Mouse (Mus musculus) kidney, postnatal 0 days (tissue): Measurements from ENCODE around the gene Tha1. TPM values are rescaled to one million over a fixed set of nuclear protein-coding genes. Genes with fewer than 3 reads are reported as not detected.

ENCODE experiments used
- ATAC-seq: fragments of 200-750 bp; cut with Nextera tagmentation; replicated peaks from 2 replicates; pipeline ENCODE4 v1.8.0; 2017; ENCODE audit warnings: low read depth, moderate number of reproducible peaks, moderate TSS enrichment, moderate library complexity; ENCODE audit not compliant: low FRiP score
- DNase-seq: peaks from one replicate; pipeline ENCODE4 v3.0.0-alpha.2; 2016; ENCODE audit warnings: low spot score
- H3K27ac ChIP-seq: fragments of 300-500 bp; sonication (generic); 2 replicates; pipeline ENCODE4 v1.5.1; 2014; ENCODE audit warnings: mild to moderate bottlenecking
- H3K27me3 ChIP-seq: fragments of 300-500 bp; sonication (generic); 2 replicates; pipeline ENCODE4 v1.6.1; 2014; ENCODE audit warnings: low read length, mixed read lengths; ENCODE audit not compliant: insufficient read depth
- H3K36me3 ChIP-seq: fragments of 300-500 bp; sonication (generic); 2 replicates; pipeline ENCODE4 v1.6.1; 2014; ENCODE audit warnings: low read length, mixed read lengths; ENCODE audit not compliant: insufficient read depth
- H3K4me1 ChIP-seq: fragments of 300-500 bp; sonication (generic); replicated peaks from 2 replicates; pipeline ENCODE4 v1.6.1; 2014; ENCODE audit warnings: antibody characterized with exemption, low read length, mixed read lengths; ENCODE audit not compliant: insufficient read depth
- H3K4me2 ChIP-seq: fragments of 300-500 bp; sonication (generic); 2 replicates; pipeline ENCODE4 v1.6.1; 2014; ENCODE audit warnings: mild to moderate bottlenecking, low read length, moderate library complexity, mixed read lengths
- H3K4me3 ChIP-seq: fragments of 300-500 bp; sonication (generic); replicated peaks from 2 replicates; pipeline ENCODE4 v1.5.1; 2014; ENCODE audit warnings: low read depth, low read length
- H3K9ac ChIP-seq: fragments of 300-500 bp; sonication (generic); 2 replicates; pipeline ENCODE4 v1.6.1; 2014; ENCODE audit warnings: low read depth, low read length
- H3K9me3 ChIP-seq: fragments of 300-500 bp; sonication (generic); replicated peaks from 2 replicates; pipeline ENCODE4 v1.6.1; 2016; ENCODE audit warnings: low read length, inconsistent platforms, mixed read lengths
- CTCF ChIP-seq: IDR thresholded peaks from 2 replicates; pipeline ENCODE4 v1.5.1; 2016; ENCODE audit warnings: antibody characterized with exemption, low read depth, mild to moderate bottlenecking, moderate library complexity
- WGBS: fragments of 180-500 bp; shearing (Covaris S2); extraction: QIAGEN DNeasy Blood & Tissue Kit; methylation state at CpG from one replicate; pipeline ENCODE4 v1.1.7; 2014; 5-methylcytosine and 5-hydroxymethylcytosine counted together
- polyA plus RNA-seq: library from polyadenylated mRNA; unstranded; fragments of >200 nt; fragmentation: Nextera tagmentation; extraction: Ambion mirVana; gene quantifications from 2 replicates; pipeline ENCODE4 v1.2.1, GENCODE M21; 2015

Gene Tha1
- polyA plus RNA-seq, 1 experiment from 2014 or later = 6.4 TPM

- no peak overlapping the region for H3K4me3 ChIP-seq
- peak overlapping the region; percentile 70; the same call in 1 of the 2 replicates for H3K27ac ChIP-seq
- TF ChIP-seq CTCF = no peak
- no peaks in the 10 kb centered on the region for H3K27me3 ChIP-seq
- WGBS = 27% methylated on average over 8 of the region's 8 CpGs
- H3K4me2 ChIP-seq = no peak overlapping the region
- H3K36me3 ChIP-seq = no peaks in the 10 kb centered on the region
- DNase-seq = no peak
- H3K4me1 ChIP-seq = peaks cover 28% of the 10 kb centered on the region
- H3K9me3 ChIP-seq = no peaks in the 10 kb centered on the region
- no peak for ATAC-seq
- peak overlapping the region; percentile 35; the same call in 1 of the 2 replicates for H3K9ac ChIP-seq
Observed at GRCm38 (mm10) chr11:117878892-117879291, 5.6 kb upstream of the Tha1 start.

DNA sequence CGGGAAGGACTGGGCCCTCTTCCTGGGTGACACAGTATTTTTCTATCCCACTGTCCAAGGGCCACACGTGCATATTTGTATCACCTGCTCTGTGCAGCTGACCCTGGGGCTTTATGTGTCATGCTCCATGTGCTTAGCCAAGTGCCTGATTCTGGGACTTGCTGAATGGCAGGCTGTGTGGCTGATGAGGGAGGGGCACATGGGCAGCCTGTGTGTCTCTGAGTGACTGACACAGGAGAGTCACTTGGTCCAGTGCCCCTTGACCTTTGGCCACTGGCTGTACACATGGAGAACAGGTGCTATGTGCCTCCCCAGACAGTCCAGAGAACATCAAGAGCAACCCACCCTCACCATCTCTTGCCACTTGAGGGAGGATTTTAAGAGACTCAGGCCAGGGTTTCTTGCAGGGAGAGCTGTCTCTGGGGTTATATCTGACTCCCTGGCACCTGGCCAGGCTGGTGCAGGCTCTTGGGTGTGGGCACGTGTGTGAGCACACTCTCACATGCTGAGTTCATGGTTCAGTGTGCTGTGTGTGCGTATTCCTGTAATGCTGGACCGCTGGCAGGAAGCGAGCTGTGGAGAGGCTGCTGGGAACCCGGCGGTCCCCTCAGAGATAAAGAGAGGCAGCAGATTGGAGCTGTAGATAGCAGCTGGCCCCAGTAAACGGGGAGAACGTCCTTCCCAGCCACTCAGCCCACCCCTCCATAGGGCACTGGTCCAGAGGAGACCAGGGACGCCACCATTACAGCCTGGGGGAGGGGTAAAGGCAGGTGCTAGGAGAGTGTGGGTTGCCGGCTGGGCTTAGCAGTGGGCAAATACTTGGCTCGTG lies 4.8 kb upstream of the Tha1 start:
- peaks cover 30% of the 10 kb centered on the region for H3K4me1 ChIP-seq
- H3K4me3 ChIP-seq = no peak overlapping the region
- H3K36me3 ChIP-seq = no peaks in the 10 kb centered on the region
- TF ChIP-seq CTCF = no peak
- H3K27me3 ChIP-seq = no peaks in the 10 kb centered on the region
- ATAC-seq = peak; percentile 61
- no peaks in the 10 kb centered on the region for H3K9me3 ChIP-seq
- peak overlapping the region; percentile 35; the same call in 1 of the 2 replicates for H3K9ac ChIP-seq
- H3K27ac ChIP-seq = peak overlapping the region; percentile 70
- H3K4me2 ChIP-seq = no peak overlapping the region; the same call in 1 of the 2 replicates
- DNase-seq = peak; percentile 56
- WGBS = 15% methylated on average over 13 of the region's 13 CpGs

DNA sequence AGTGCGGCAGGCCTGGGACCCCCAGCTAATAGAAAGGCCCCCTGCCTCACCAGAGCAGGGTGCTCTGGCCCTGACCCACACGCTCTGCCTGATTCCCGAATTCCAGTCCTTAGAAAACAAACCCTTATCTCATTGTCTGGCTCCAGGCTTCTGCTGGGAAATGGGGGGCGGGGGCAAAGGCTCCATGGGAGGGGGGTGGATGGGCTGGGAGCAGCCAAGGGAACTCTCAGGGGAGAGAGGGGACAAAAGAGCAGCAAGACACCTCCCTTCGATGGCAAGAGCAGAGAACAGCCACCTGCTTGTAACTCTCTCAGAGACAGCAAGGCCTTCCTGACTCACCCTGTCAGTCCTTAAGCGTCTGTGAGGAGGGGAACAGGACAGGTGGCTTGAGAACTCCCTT lies 2.4 kb upstream of the Tha1 start:
- no peak for TF ChIP-seq CTCF
- Histone ChIP-seq H3K9me3 (no peaks in the 10 kb centered on the region), H3K36me3 (no peaks in the 10 kb centered on the region), H3K27ac (no peak overlapping the region), H3K4me3 (no peak overlapping the region), H3K27me3 (no peaks in the 10 kb centered on the region), H3K4me1 (peaks cover 19% of the 10 kb centered on the region), H3K4me2 (no peak overlapping the region), H3K9ac (no peak overlapping the region)
- ATAC-seq = no peak
- WGBS = 47% methylated on average over 6 of the region's 6 CpGs
- no peak for DNase-seq

DNA sequence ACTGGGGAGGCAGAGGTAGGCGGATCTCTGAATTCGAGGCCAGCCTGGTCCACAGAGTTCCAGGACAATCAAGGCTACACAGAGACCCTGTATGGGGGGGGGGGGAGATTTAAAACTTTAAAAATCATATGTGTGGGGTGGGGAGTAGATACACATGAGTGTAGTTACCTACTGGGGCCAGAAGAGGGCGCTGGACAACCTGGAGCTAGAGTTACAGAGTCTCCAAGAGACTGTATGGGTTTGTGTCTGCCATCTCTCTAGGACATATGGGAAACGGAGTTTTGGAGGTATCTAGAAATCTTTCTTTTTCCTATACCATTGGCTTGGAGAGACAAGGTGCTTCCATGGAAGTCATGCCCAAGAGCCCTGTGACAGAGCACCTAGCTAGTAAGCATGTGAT lies 1.1 kb upstream of the Tha1 start:
- H3K4me2 ChIP-seq = no peak overlapping the region
- H3K9ac ChIP-seq = no peak overlapping the region
- WGBS = 60% methylated on average over 4 of the region's 4 CpGs
- TF ChIP-seq CTCF = peak; percentile 66
- peaks cover 19% of the 10 kb centered on the region for H3K4me1 ChIP-seq
- H3K27ac ChIP-seq = no peak overlapping the region
- no peak overlapping the region for H3K4me3 ChIP-seq
- ATAC-seq (no peak), DNase-seq (peak; percentile 62)
- no peaks in the 10 kb centered on the region for H3K36me3 ChIP-seq
- no peaks in the 10 kb centered on the region for H3K27me3 ChIP-seq
- H3K9me3 ChIP-seq = no peaks in the 10 kb centered on the region

- Histone ChIP-seq H3K27me3 (no peaks in the 10 kb centered on the region), H3K36me3 (no peaks in the 10 kb centered on the region), H3K4me3 (no peak overlapping the region), H3K9me3 (no peaks in the 10 kb centered on the region), H3K4me1 (peaks cover 8% of the 10 kb centered on the region), H3K4me2 (peak overlapping the region; percentile 96; the same call in 1 of the 2 replicates), H3K9ac (no peak overlapping the region), H3K27ac (no peak overlapping the region)
- DNase-seq (no peak), ATAC-seq (no peak)
- 66% methylated on average over 12 of the region's 12 CpGs for WGBS
- TF ChIP-seq CTCF = no peak
Observed at GRCm38 (mm10) chr11:117871911-117872584, 1.2 kb downstream of the Tha1 start.

DNA sequence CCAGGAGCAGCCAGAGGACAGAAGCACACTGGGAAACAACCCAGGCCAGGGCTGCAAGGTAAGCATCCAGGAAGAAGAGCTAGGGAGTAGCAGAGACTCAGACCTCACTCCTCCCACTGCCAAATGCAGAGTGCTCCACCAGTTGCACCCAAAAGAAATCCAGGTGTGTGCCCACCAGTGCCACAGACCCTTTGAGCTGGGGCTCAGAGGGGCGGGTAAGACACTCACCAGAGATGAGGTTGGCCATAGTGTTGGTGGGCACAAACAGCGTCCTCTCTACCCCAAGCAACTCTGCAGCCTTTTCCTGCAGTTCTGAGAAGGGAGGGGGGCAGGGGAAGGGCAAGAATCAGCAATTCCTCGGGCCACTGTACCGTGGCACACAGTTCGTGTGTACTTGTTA lies 1.9 kb downstream of the Tha1 start:
- H3K27me3 ChIP-seq = no peaks in the 10 kb centered on the region
- 60% methylated on average over 5 of the region's 5 CpGs for WGBS
- H3K4me2 ChIP-seq = no peak overlapping the region
- H3K4me1 ChIP-seq = peaks cover 9% of the 10 kb centered on the region
- no peak overlapping the region for H3K4me3 ChIP-seq
- H3K36me3 ChIP-seq = no peaks in the 10 kb centered on the region
- H3K9ac ChIP-seq = no peak overlapping the region
- no peak for DNase-seq
- no peak overlapping the region for H3K27ac ChIP-seq
- ATAC-seq = no peak
- no peak for TF ChIP-seq CTCF
- no peaks in the 10 kb centered on the region for H3K9me3 ChIP-seq
